Mouse (Mus musculus) gastrocnemius, adult 2 months (tissue): ENCODE data around the gene Nfatc2. TPM values are rescaled to one million over a fixed set of nuclear protein-coding genes. Genes with fewer than 3 reads are reported as not detected.

ENCODE experiments used
- DNase-seq: peaks from one replicate; pipeline ENCODE4 v3.0.0; 2022
- H3K27ac ChIP-seq: fragments of 200-600 bp; 2 replicates; pipeline ENCODE4 v1.8.1; 2022; ENCODE audit warnings: mild to moderate bottlenecking
- H3K4me3 ChIP-seq: fragments of 200-600 bp; 2 replicates; pipeline ENCODE4 v1.8.1; 2022; ENCODE audit warnings: mild to moderate bottlenecking, moderate library complexity
- CTCF ChIP-seq: fragments of 200-600 bp; IDR thresholded peaks from 2 replicates; pipeline ENCODE4 v1.8.1; 2022; ENCODE audit warnings: antibody characterized with exemption, mild to moderate bottlenecking, moderate library complexity
- intact Hi-C: fragments of 180-260 bp; cut with DNase I; formaldehyde crosslinking; loops from one replicate; pipeline ENCODE4 v1.15.1; 2025
- total RNA-seq, 2 experiments: library from RNA; stranded (reverse); gene quantifications; 2 replicates each; pipeline ENCODE4 v1.2.3; 2021

Nfatc2 gene
- total RNA-seq, 2 experiments from 2014 or later = 7.1 to 9.1 TPM

DNA sequence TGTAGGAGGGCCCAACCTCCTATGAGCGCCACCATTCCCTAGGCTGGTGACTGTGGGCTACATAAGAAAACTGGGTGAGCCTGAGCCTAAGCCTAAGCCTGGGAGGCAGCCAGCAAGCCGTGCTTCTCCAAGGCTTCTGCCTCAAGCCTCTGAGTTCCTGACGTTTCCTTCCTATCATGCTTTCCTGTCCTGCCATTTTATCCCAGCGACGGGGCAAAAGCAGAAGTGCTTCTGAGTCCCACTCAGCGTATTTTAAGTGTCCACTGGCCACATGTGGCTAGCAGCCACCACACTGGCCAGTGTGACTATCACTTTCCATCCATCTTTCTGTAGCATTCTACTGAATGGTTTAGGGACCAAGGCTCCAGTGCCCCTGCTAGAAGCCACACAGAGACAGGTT lies 62.4 kb downstream of the Nfatc2 start:
- H3K4me3 ChIP-seq = no peak overlapping the region
- TF ChIP-seq CTCF = no peak
- intact Hi-C loops = no loop called here
- no peak for DNase-seq
- peak overlapping the region; percentile 54 for H3K27ac ChIP-seq

- intact Hi-C loops = no loop called here
- TF ChIP-seq CTCF = no peak
- DNase-seq = no peak
- H3K4me3 ChIP-seq = no peak overlapping the region
- no peak overlapping the region for H3K27ac ChIP-seq
Measured at GRCm38 (mm10) chr2:168532061-168532833, 69.2 kb downstream of the Nfatc2 start.

DNA sequence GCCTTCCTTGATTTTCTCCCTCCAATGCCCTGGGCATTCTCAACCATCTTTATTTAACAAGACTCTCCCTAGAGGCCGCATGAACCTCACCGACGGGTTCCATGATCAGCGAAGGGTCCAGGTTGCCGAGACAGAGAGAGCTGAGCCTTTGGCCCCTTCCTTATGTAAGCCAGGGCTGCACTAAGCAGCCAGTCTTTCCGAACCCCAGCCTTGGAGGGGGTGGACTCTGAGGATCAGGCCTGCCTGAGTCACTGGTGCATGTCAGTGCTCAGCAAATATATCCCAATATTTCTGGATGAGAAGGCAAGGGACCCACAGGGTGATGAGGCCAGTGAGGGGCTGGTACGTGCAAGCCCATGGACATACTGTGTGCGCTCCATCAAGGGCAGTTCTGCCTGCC lies 72.9 kb downstream of the Nfatc2 start:
- TF ChIP-seq CTCF = no peak
- intact Hi-C loops = loop anchor here (5.0 kb wide), 1 partner anchor 59 kb away; no protein-coding TSS in a partner anchor
- DNase-seq = no peak
- Histone ChIP-seq H3K4me3 (no peak overlapping the region), H3K27ac (no peak overlapping the region)

DNA sequence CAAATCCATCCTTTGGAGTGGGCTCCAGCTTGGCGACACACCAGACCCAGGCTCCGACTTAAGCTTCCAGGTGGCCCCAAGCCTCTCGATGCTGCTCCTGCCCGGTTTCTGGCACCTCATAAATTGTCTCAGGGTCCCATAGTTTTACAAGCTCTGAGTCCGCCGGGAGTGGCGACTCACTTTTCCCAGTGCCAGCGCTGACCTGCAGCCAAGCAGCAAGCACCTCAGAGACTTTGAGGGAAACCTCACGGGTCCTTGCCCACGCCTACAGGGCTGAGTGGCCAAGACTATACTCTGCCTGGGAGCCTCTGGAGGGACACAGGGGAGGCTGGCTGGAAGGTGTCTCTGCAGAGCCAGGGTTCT lies 74.0 kb downstream of the Nfatc2 start:
- DNase-seq = no peak
- TF ChIP-seq CTCF = no peak
- H3K4me3 ChIP-seq = no peak overlapping the region
- H3K27ac ChIP-seq = peak overlapping the region; percentile 40; the same call in 1 of the 2 replicates
- intact Hi-C loops = loop anchor here (5.0 kb wide), 1 partner anchor 60 kb away; no protein-coding TSS in a partner anchor

GRCm38 (mm10) chr2:168526547-168527429 lies 74.7 kb downstream of the Nfatc2 start:
- Histone ChIP-seq H3K27ac (peak overlapping the region; percentile 40; the same call in 1 of the 2 replicates), H3K4me3 (no peak overlapping the region)
- no peak for TF ChIP-seq CTCF
- intact Hi-C loops = loop anchor here (5.0 kb wide), 1 partner anchor 61 kb away; no protein-coding TSS in a partner anchor
- DNase-seq = no peak

DNA sequence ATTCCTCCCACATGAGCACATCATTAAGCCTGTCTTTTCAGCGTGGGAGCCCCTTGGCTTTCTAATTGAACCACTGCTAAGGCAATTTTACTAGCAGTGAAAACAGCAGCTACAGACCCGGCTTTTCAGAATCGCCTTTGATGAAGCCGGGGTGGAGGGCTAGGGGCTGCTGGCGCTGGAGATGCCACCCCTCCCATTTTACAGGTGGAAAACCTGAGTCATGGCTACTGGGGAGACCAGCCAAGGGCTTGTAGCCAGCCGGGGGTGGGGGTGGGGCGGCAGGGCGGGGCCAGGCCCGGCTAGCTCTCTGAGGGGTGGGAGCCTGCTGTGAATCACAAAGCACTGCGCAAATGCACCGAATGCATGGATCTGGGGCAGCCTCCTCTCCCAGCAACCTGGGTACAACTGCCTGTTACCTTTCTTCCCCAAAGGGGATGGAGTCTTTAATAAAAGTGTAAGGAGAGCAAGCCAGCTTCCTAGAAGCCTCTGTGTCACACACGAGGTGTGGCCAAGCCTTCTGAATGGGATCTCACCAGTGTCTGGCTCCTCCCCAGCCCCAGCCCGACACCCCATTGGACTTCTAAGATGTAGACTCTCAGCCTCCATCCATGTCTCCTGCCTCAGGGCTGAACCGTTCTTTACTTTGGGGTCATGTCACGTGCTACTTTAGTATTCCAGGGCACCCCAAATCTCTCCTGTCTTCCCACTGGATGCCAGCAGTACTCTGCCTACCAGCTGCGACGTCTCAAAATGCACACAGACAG lies 75.9 kb downstream of the Nfatc2 start:
- TF ChIP-seq CTCF = no peak
- Histone ChIP-seq H3K27ac (peak overlapping the region; percentile 86), H3K4me3 (peak overlapping the region; percentile 61)
- no peak for DNase-seq
- intact Hi-C loops = loop anchor here (5.0 kb wide), 1 partner anchor 62 kb away; no protein-coding TSS in a partner anchor

GRCm38 (mm10) chr2:168524905-168525381 lies 76.5 kb downstream of the Nfatc2 start:
- Histone ChIP-seq H3K27ac (peak overlapping the region; percentile 86), H3K4me3 (peak overlapping the region; percentile 61)
- TF ChIP-seq CTCF = no peak
- intact Hi-C loops = loop anchor here (5.0 kb wide), 1 partner anchor 62 kb away; no protein-coding TSS in a partner anchor
- peak; percentile 98 for DNase-seq

DNA sequence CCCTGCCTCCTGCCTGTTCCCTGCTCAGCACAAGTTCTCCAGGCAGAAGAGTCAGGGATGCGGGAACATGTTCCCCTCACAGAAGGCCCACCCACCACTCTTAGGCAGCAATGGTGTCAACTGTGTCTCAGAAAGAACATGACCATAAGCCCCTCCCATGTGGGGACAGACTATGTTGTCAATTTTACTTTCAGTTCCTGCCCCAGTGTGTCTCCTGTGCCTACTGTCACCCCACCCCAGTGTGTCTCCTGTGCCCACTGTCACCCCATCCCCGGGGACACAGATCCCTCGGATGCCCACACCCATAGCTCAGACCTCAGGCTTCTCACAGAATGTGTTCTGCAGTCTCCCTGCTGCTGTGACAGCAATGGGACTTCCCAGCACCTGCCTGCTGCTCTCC lies 79.2 kb downstream of the Nfatc2 start:
- intact Hi-C loops = no loop called here
- Histone ChIP-seq H3K4me3 (no peak overlapping the region), H3K27ac (peak overlapping the region; percentile 7)
- TF ChIP-seq CTCF = no peak
- no peak for DNase-seq

DNA sequence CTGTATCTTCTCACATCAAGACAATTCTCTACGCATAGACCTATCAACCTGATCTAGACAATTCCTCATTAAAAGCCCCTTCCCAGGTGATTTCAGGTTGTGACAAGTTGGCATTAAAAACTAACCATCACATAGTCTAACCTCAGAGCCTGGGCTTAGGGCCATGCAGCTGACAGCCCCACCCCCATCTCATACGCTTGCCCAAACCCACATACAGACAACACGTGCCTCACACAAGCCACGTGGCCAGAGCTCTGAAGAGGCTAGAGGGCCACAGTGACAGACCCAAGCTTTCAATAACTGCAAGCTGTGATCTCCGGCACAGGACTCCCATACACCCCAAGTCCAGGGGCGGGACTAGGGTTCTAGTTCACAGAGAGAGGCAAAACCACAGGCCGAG lies 80.7 kb downstream of the Nfatc2 start:
- no peak for TF ChIP-seq CTCF

GRCm38 (mm10) chr2:168519589-168519988 lies 81.9 kb downstream of the Nfatc2 start:
- peak overlapping the region; percentile 29 for H3K4me3 ChIP-seq
- DNase-seq = peak; percentile 87
- intact Hi-C loops = loop anchor here (5.0 kb wide), 2 partner anchors 47 to 108 kb away; no protein-coding TSS in a partner anchor
- no peak for TF ChIP-seq CTCF
- peak overlapping the region; percentile 89 for H3K27ac ChIP-seq

More for the DNA sequence above, 80.7 kb downstream of the Nfatc2 start:
- H3K4me3 ChIP-seq = no peak overlapping the region
- H3K27ac ChIP-seq = peak overlapping the region; percentile 89
- intact Hi-C loops = no loop called here
- no peak for DNase-seq

DNA sequence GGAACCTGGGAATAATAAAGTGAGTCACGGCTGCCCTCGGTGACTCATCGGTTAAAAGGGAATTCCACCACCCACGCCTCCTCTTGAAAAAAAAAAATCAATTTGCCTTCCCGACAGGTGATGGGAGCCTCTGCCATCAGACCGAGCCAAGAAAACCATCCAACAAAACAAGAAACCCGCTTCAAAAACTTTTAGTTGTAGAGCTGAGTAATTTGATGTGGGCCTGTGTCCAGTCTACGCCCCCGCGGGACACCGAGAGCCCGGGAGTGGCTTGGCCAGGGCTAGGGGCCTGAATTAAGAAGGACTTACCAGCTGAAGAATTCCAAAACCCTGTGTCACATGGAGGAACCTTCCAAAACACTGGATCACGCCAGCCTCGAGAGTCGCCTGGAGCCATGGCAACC lies 83.2 kb downstream of the Nfatc2 start:
- DNase-seq = peak; percentile 87
- Histone ChIP-seq H3K4me3 (peak overlapping the region; percentile 28), H3K27ac (peak overlapping the region; percentile 89)
- no peak for TF ChIP-seq CTCF
- intact Hi-C loops = loop anchor here (5.0 kb wide), 2 partner anchors 46 to 109 kb away; no protein-coding TSS in a partner anchor

GRCm38 (mm10) chr2:168517774-168518173 lies 83.7 kb downstream of the Nfatc2 start:
- H3K4me3 ChIP-seq = peak overlapping the region; percentile 28; the same call in 1 of the 2 replicates
- intact Hi-C loops = loop anchor here (5.0 kb wide), 2 partner anchors 45 to 110 kb away; no protein-coding TSS in a partner anchor
- peak overlapping the region; percentile 89 for H3K27ac ChIP-seq
- no peak for DNase-seq
- no peak for TF ChIP-seq CTCF
